Mouse (Mus musculus): ENCODE measurements around the gene Pkp4. TPM values are rescaled to one million over a fixed set of nuclear protein-coding genes. Genes with fewer than 3 reads are reported as not detected.

Pkp4 gene
- total RNA-seq, 2 experiments from 2014 or later, result 274 to 299 TPM

Other genes with a start within 250 kb of the Pkp4 start
- 10 to 100 TPM; 11.3 to 12.7 TPM for gene Ccdc148, start 167 bp upstream of the Pkp4 start, total RNA-seq (2021)

All from layer of hippocampus, postnatal 25 days (tissue).